Mouse (Mus musculus): ENCODE data around the gene Tcf15. TPM values are rescaled to one million over a fixed set of nuclear protein-coding genes. Genes with fewer than 3 reads are reported as not detected.

The Tcf15 gene
- polyA plus RNA-seq, 1 experiment from 2014 or later = 0.14 TPM

DNA sequence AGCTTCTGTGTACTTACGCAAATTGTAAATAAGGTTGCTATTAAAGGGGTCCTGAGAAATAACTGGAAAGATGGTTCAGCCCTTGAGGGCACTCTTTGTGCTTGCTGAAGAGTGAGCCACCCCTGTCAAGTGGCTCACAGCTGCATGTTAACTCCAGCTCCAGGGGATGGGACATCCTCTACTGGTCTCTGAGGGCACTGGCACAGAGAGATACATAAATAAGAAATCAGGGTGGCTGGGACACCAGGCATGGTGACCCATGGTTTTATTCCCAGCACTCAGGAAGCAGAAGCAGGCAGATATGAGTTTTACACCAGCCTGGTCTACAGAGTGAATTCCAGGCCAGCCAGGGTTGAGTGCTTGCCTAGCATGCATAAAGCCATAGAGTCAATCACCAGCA, 26.0 kb downstream of the Tcf15 start:
- Histone ChIP-seq H3K27me3 (ENCODE audit: insufficient read depth, low read length) (no peaks in the 10 kb centered on the region), H3K4me2 (ENCODE audit: low read depth, low read length) (no peak overlapping the region), H3K9me3 (ENCODE audit: low read length) (no peaks in the 10 kb centered on the region), H3K27ac (ENCODE audit: low read depth) (no peak overlapping the region), H3K4me1 (ENCODE audit: insufficient read depth) (no peaks in the 10 kb centered on the region), H3K36me3 (replicated peaks; ENCODE audit: insufficient read depth, low read length) (no peaks in the 10 kb centered on the region), H3K9ac (replicated peaks) (no peak overlapping the region), H3K4me3 (ENCODE audit: low read depth, low read length) (no peak overlapping the region)
- 79% methylated on average over 1 of the region's 1 CpGs for WGBS (ENCODE audit: insufficient replicate concordance)
- ATAC-seq (no peak), DNase-seq (no peak)
- TF ChIP-seq EP300 (IDR thresholded peaks at IDR 0.05; ENCODE audit: low read depth) (no peak), CTCF (IDR thresholded peaks at IDR 0.05; ENCODE audit: low read depth) (no peak)

DNA sequence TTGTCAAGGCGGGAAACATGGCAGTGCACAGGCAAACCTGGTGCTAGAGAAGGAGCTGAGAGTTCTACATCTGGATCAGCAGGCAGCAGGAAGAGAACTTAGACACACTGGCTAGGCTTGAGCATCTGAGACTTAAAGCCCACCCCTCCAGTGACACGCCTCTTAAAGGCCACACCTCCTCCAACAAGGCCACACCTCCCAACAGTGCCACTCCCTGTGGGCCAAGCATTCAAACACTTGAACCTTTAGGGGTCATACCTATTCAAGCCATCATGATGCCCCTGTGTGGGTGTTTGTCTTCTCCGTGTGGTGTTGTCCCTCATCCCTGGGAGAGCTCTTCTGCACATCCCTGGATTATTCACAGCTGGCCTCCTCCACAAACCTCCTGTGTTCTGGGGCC, 31.5 kb downstream of the Tcf15 start:
- Histone ChIP-seq H3K9ac (replicated peaks) (no peak overlapping the region), H3K9me3 (ENCODE audit: low read length) (no peaks in the 10 kb centered on the region), H3K4me3 (ENCODE audit: low read depth, low read length) (no peak overlapping the region), H3K4me1 (ENCODE audit: insufficient read depth) (no peaks in the 10 kb centered on the region), H3K27me3 (ENCODE audit: insufficient read depth, low read length) (peaks cover 5% of the 10 kb centered on the region; the same call in 1 of the 2 replicates), H3K4me2 (ENCODE audit: low read depth, low read length) (no peak overlapping the region), H3K36me3 (replicated peaks; ENCODE audit: insufficient read depth, low read length) (no peaks in the 10 kb centered on the region), H3K27ac (ENCODE audit: low read depth) (no peak overlapping the region)
- DNase-seq = no peak
- ATAC-seq = no peak
- whole genome bisulfite sequencing (ENCODE audit: insufficient replicate concordance) = 71% methylated on average over 3 of the region's 3 CpGs
- no peak for TF ChIP-seq EP300 (IDR thresholded peaks at IDR 0.05; ENCODE audit: low read depth)
- TF ChIP-seq CTCF (IDR thresholded peaks at IDR 0.05; ENCODE audit: low read depth) = no peak

DNA sequence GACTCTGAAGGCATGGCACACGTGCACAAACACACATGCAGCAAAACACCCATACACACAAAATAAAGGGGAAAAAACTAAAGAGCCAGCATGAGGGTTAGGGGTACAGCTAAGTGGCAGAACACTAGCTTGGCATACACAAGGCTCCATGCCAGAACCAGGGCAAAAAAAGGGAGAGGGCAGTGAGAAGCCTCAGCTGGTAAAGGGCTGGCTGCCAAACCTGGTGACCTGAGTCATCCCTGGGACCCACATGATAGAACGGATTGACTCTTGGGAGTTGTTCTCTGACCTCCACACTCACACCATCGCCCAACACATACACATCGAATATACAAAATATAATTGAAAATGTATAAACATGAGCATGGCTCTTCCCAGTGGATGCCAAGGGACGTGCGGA, 33.3 kb downstream of the Tcf15 start:
- DNase-seq = no peak
- H3K36me3 ChIP-seq (replicated peaks; ENCODE audit: insufficient read depth, low read length) = no peaks in the 10 kb centered on the region
- H3K4me2 ChIP-seq (ENCODE audit: low read depth, low read length) = no peak overlapping the region
- H3K27ac ChIP-seq (ENCODE audit: low read depth) = no peak overlapping the region
- H3K9ac ChIP-seq (replicated peaks) = no peak overlapping the region
- peaks cover 5% of the 10 kb centered on the region; the same call in 1 of the 2 replicates for H3K27me3 ChIP-seq (ENCODE audit: insufficient read depth, low read length)
- no peak overlapping the region for H3K4me3 ChIP-seq (ENCODE audit: low read depth, low read length)
- TF ChIP-seq EP300 (IDR thresholded peaks at IDR 0.05; ENCODE audit: low read depth) (no peak), CTCF (IDR thresholded peaks at IDR 0.05; ENCODE audit: low read depth) (no peak)
- no peaks in the 10 kb centered on the region for H3K9me3 ChIP-seq (ENCODE audit: low read length)
- WGBS (ENCODE audit: insufficient replicate concordance) = 73% methylated on average over 6 of the region's 6 CpGs
- no peaks in the 10 kb centered on the region for H3K4me1 ChIP-seq (ENCODE audit: insufficient read depth)
- ATAC-seq = no peak

DNA sequence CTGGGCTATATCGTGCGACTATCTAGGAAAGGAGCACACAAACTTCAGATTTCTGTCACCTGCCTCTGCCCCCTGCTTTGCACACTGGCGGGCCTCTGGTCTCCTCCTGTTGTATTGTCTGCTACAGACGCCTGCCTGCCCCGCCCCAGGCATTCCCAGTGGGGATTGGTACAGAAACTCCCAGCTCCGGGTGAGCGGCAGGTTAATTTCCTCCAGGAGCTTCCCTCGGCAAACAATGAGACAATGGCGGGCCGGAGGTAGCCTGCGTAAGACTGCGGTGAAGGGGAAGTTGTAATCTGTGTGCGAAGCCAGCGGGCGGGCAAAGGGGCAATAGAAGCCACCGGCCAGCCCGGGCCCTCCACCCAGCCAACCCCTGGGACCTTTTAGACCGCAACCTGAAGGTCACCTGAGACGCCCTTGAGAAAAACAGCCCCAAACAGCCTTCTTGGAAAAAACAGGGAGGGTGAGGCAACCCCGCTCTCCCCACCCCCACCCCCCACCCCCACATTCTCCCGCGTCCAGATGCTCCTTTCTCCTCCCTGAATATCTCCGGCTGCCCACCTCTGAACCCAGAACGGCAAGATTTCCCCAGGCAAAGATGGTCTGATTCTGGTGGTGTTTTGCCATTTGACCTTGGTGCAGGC, 33.9 kb downstream of the Tcf15 start:
- Histone ChIP-seq H3K36me3 (replicated peaks; ENCODE audit: insufficient read depth, low read length) (no peaks in the 10 kb centered on the region), H3K4me3 (ENCODE audit: low read depth, low read length) (no peak overlapping the region), H3K4me2 (ENCODE audit: low read depth, low read length) (0 out of 2 replicates have a peak overlapping the region, but pooled peaks have one; percentile 8), H3K9me3 (ENCODE audit: low read length) (no peaks in the 10 kb centered on the region), H3K27ac (ENCODE audit: low read depth) (no peak overlapping the region), H3K9ac (replicated peaks) (no peak overlapping the region), H3K4me1 (ENCODE audit: insufficient read depth) (no peaks in the 10 kb centered on the region), H3K27me3 (ENCODE audit: insufficient read depth, low read length) (peaks cover 5% of the 10 kb centered on the region; the same call in 1 of the 2 replicates)
- no peak for ATAC-seq
- no peak for TF ChIP-seq CTCF (IDR thresholded peaks at IDR 0.05; ENCODE audit: low read depth)
- no peak for TF ChIP-seq EP300 (IDR thresholded peaks at IDR 0.05; ENCODE audit: low read depth)
- WGBS (ENCODE audit: insufficient replicate concordance) = 13% methylated on average over 24 of the region's 24 CpGs
- no peak for DNase-seq

DNA sequence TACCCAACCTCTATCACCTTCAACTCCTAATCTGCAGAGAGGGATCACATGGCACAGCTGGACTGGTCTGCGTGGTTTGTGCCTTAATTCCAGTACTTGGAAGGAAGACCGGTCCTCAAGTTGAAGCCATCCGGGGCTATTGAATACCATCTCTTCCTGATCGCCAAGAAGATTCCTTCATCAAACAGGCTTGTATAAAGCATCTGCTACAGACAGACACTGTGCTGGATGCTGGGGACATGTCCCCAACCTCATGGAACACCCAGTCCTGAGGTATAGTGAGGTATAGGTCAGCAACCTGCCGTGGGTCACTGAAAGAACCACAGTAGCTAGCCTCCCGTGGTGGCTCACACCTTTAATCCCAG, 34.4 kb downstream of the Tcf15 start:
- 72% methylated on average over 6 of the region's 6 CpGs for WGBS (ENCODE audit: insufficient replicate concordance)
- Histone ChIP-seq H3K27ac (ENCODE audit: low read depth) (no peak overlapping the region), H3K9me3 (ENCODE audit: low read length) (no peaks in the 10 kb centered on the region), H3K4me1 (ENCODE audit: insufficient read depth) (no peaks in the 10 kb centered on the region), H3K4me2 (ENCODE audit: low read depth, low read length) (no peak overlapping the region), H3K4me3 (ENCODE audit: low read depth, low read length) (no peak overlapping the region), H3K27me3 (ENCODE audit: insufficient read depth, low read length) (peaks cover 5% of the 10 kb centered on the region; the same call in 1 of the 2 replicates), H3K36me3 (replicated peaks; ENCODE audit: insufficient read depth, low read length) (no peaks in the 10 kb centered on the region), H3K9ac (replicated peaks) (no peak overlapping the region)
- DNase-seq (no peak), ATAC-seq (no peak)
- TF ChIP-seq EP300 (IDR thresholded peaks at IDR 0.05; ENCODE audit: low read depth) (no peak), CTCF (IDR thresholded peaks at IDR 0.05; ENCODE audit: low read depth) (no peak)

DNA sequence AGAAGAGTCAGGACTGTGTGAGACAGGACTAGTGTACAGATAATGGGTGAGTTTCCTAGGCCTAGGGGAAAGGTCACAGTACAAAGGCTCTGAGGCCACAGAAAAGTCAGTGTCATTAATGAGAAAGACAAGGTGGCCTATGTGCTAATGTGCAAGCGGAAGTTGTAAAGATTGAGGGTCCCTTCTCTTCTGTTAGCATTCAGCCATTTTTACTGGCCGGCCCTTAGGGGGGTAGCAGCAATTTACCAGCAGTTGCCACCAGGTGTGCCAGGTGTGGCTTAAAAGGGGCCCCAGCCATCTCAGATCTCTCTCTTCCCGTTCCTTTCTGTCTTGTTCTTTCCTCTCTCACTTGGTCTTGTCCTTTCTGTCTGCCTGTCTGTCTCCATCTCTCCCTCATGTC, 35.0 kb downstream of the Tcf15 start:
- no peak overlapping the region for H3K27ac ChIP-seq (ENCODE audit: low read depth)
- H3K4me2 ChIP-seq (ENCODE audit: low read depth, low read length) = no peak overlapping the region
- DNase-seq (no peak), ATAC-seq (no peak)
- H3K36me3 ChIP-seq (replicated peaks; ENCODE audit: insufficient read depth, low read length) = no peaks in the 10 kb centered on the region
- no peaks in the 10 kb centered on the region for H3K9me3 ChIP-seq (ENCODE audit: low read length)
- H3K4me3 ChIP-seq (ENCODE audit: low read depth, low read length) = no peak overlapping the region
- WGBS (ENCODE audit: insufficient replicate concordance) = 79% methylated on average over 3 of the region's 3 CpGs
- H3K4me1 ChIP-seq (ENCODE audit: insufficient read depth) = no peaks in the 10 kb centered on the region
- peaks cover 5% of the 10 kb centered on the region; the same call in 1 of the 2 replicates for H3K27me3 ChIP-seq (ENCODE audit: insufficient read depth, low read length)
- H3K9ac ChIP-seq (replicated peaks) = no peak overlapping the region
- TF ChIP-seq EP300 (IDR thresholded peaks at IDR 0.05; ENCODE audit: low read depth) = no peak
- no peak for TF ChIP-seq CTCF (IDR thresholded peaks at IDR 0.05; ENCODE audit: low read depth)

All from liver, postnatal 0 days (tissue).